Mouse (Mus musculus): ENCODE measurements around the gene Tanc1. TPM values are rescaled to one million over a fixed set of nuclear protein-coding genes. Genes with fewer than 3 reads are reported as not detected.

Gene Tanc1
- total RNA-seq, 2 experiments from 2014 or later, result 3.3 to 3.4 TPM

GRCm38 (mm10) chr2:59645515-59645914 lies 33.7 kb downstream of the Tanc1 start:
- ATAC-seq (replicated peaks; ENCODE audit: low FRiP score, poor library complexity, severe bottlenecking), result no peak

DNA sequence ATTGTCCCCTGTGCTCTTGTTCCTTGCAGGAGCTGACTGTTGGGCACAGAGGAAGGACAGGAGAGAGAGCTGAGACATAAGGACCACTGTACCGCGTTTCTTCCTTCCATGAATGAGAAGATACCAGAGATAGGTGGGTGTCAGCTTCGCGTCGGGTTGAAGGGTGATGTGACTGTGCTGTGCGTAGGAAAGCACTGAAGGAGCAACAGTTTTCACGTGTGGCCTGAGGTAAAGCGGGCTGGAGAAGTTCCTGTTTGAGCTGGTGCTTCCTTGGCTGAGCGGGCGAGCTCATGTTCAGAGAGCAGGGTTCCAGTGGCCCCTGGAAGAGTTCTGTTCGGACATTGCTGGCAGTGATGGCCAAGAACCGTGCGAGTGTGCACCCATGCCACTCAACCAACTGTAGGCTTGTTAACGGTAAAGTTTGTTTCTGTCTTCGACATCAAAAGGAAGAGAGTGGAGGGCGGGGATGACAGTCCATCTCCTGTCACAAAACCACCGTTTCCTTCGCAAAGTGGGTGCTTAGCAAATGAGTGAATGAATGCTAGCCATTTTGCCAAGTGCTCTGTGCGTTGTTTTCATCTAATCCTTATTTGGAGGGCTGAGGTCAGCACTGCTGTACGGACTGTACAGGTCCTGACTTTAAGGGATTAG lies 35.0 kb downstream of the Tanc1 start:
- ATAC-seq (replicated peaks; ENCODE audit: low FRiP score, poor library complexity, severe bottlenecking), result no peak

DNA sequence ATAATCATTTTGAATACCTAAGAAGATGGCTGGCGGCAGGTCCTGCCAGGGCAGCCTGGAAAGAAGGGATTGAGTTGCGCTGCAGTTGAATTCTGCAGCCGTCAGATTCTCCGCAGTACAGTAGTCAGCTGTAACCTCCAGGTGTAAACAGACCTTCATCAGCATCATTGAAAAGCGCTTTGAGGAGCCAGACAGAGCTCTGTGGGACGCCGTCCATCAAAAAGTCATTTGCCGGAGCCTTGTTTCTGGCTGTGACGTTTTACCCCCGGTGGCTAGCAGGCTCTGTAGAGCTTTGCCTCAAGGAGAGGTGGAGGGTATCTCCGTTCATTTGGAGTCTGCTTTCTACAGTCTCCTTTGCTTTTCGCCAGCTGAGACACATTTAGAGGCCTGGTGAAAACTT lies 36.6 kb downstream of the Tanc1 start:
- no peak for ATAC-seq (replicated peaks; ENCODE audit: low FRiP score, poor library complexity, severe bottlenecking)

DNA sequence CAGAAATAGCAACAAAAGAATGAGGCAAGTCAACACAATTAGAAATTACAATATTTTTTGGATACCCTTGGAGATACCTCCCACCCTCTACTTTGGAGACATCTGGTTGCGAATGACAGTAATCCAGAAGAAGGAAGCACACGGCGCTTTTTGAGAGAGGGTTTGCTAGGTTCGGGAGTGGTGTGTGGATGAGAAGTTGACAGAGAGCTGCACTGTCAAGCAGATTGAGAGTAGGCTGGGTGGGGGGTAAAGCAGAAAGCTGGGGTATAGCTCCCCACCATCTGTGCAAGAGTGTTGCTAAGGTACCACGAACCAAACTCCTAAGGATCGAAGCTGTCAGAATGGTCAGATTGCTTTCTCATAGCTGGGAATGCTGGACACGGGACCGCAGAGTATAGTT lies 40.0 kb downstream of the Tanc1 start:
- no peak for ATAC-seq (replicated peaks; ENCODE audit: low FRiP score, poor library complexity, severe bottlenecking)

DNA sequence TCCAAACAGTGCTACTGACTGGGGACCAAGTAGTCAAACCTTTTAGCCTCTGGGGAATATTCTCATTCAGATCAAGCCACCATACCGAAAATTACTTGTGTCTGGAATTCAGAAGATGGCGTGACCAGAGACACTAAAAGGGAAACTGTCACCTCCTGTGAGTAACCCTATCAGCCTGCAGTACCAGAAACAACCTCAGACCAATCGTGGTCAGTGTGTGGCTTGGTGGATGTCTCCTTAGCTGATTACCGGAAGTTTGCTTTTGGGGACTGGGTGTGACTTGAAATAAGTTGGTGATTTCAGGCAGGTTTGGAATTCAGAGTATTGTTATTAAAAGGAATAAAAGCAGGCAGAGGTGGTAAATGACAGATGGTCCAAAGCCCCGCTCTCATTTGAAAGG lies 40.9 kb downstream of the Tanc1 start:
- no peak for ATAC-seq (replicated peaks; ENCODE audit: low FRiP score, poor library complexity, severe bottlenecking)

DNA sequence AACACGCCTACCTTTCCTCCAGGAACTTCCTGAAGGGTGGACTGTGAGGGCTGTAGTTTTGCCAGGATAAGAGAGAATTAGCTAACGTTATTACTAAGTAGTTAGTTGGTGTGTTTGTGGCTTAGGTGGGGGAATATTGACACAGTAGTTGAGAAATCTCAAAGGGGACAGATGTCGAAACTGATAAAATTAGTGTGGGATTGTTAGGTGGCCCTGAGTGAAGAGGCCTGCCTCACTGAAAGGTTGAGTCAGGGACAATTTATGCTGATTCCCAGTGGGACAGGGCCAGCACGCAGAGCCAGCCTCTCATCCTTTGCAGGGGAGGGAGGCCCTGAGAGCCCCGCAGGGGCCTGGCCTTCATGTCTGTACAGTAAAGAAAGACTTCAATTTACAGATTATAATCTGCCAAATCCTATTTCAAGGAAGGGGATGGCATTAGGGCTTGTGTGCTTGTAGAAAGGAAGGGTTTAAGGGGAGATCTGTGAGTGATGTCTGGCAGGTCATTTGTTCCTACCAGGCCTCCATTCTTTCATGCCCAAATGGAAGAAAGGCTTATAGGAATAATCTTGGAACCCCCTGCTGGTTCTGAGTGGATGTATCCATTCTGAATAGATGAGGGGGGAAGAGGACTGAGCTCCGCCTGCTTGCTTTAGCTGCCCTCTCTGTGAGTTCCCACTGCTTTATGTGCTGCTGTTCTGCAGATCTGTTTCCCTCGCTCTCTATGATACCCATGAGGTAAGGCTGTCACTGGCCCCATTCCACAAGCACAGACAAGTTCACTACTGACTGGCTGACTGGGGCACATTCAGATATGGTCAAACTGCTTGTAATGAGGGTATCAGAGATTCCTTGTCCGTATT lies 41.7 kb downstream of the Tanc1 start:
- no peak for ATAC-seq (replicated peaks; ENCODE audit: low FRiP score, poor library complexity, severe bottlenecking)

DNA sequence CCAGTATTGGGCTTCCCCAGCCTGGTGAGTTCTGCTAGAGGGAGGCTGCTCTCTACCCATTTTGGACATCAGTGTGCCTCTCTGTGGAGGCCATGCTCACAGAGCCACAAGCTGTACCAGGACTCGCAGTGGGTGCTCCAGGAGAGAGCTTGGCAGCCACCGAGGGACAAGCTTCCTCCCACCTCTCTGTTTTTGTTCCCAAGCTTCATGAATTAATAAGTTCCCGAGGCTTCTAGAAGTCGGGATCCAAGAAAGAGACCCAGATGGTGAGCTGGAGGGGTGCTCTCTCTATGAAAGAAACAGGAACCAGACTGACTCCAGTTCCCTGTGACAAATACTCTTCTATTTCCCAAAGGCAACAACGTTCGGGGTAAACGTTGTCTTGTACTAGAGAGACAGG lies 43.6 kb downstream of the Tanc1 start:
- ATAC-seq (replicated peaks; ENCODE audit: low FRiP score, poor library complexity, severe bottlenecking), result no peak

DNA sequence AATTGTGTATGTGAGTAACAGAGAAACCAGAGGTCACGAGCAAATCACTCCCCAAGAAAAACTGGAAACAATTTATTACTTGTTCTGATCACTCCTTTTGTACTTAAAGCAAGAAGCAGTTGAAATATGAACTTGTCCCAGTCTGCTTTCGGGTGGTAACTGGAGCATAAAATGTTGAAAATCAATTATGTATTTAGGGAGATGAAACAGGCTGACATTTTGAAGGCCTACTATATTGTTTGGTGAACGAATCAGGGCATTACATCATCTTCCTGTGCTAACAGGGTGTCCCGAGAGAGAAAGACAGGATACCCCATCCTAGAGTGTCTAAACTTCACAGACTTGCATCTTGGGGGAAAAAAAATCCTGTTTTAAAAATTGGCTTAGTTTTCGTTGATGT lies 44.8 kb downstream of the Tanc1 start:
- ATAC-seq (replicated peaks; ENCODE audit: low FRiP score, poor library complexity, severe bottlenecking), result no peak

GRCm38 (mm10) chr2:59659686-59660085 lies 47.8 kb downstream of the Tanc1 start:
- no peak for ATAC-seq (replicated peaks; ENCODE audit: low FRiP score, poor library complexity, severe bottlenecking)

DNA sequence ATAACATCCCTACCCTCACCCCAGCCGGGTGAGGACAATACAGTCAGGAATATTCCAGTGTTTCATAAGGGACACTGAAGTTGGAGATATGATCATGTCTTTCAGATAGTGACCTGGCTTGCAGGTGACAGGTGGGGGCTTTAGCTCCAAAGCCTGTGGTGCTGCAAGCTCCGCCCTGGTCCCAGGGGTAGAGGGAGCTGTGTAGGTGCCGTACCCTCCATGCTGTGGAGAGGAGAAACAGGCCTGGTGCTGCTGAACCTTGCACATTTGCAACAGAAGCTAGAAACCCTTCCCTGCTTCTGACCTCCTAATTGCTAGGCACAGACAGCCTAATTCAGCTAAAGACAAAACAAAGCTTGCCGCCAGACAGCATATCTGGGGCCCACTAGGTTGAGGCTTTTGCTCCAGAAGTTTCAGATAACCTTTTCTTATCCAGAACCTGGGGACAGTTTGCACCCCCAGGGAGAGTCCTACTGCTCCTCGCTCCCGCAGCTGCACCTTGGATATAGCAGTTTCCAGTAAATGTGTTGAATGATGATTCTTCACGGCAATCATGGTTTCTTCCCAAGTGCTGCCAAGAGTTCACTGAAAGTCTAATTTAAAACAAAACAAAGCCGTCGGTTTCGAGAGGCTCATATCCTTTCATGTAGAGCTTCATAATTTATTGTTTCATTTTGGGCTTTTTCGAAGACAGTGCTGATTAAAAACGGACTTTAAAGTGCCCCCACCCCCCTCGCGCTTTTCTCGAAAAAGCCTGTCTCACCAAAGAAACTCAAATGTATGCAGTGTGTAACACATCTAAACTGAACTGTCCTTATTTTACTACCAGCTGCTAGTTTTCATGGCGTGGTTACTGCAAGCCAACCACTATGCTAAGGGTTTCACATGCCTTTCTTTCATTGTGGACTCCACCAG lies 49.3 kb downstream of the Tanc1 start:
- no peak for ATAC-seq (replicated peaks; ENCODE audit: low FRiP score, poor library complexity, severe bottlenecking)

GRCm38 (mm10) chr2:59664803-59665567 lies 53.1 kb downstream of the Tanc1 start:
- ATAC-seq (replicated peaks; ENCODE audit: low FRiP score, poor library complexity, severe bottlenecking), result no peak

GRCm38 (mm10) chr2:59666533-59666932 lies 54.7 kb downstream of the Tanc1 start:
- no peak for ATAC-seq (replicated peaks; ENCODE audit: low FRiP score, poor library complexity, severe bottlenecking)

- ATAC-seq (replicated peaks; ENCODE audit: low FRiP score, poor library complexity, severe bottlenecking), result no peak
Measured at GRCm38 (mm10) chr2:59670087-59671060, 58.5 kb downstream of the Tanc1 start.

DNA sequence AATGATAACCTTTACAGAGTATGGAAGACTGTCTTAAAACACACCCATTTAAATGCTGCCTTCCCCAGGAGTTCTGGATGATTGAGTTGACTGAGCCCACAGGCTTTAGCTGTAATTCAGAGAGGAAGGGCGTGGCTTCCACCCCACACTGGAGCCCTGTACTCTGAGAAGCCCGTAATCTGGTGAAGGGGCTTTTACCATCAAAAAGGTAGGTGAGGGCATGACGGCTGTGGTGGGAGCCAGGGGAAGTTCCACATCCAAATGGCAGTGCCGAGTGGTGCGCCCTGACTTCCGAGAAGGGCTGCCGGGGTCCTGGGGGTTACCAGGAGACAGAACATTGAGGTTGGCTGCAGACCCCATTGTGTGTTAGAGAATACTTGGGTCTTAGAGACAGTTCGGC lies 59.8 kb downstream of the Tanc1 start:
- ATAC-seq (replicated peaks; ENCODE audit: low FRiP score, poor library complexity, severe bottlenecking), result no peak

GRCm38 (mm10) chr2:59672086-59672485 lies 60.2 kb downstream of the Tanc1 start:
- no peak for ATAC-seq (replicated peaks; ENCODE audit: low FRiP score, poor library complexity, severe bottlenecking)

- no peak for ATAC-seq (replicated peaks; ENCODE audit: low FRiP score, poor library complexity, severe bottlenecking)
Measured at GRCm38 (mm10) chr2:59672686-59673085, 60.8 kb downstream of the Tanc1 start.

- no peak for ATAC-seq (replicated peaks; ENCODE audit: low FRiP score, poor library complexity, severe bottlenecking)
Measured at GRCm38 (mm10) chr2:59673351-59673750, 61.5 kb downstream of the Tanc1 start.

- no peak for ATAC-seq (replicated peaks; ENCODE audit: low FRiP score, poor library complexity, severe bottlenecking)
Measured at GRCm38 (mm10) chr2:59673877-59674276, 62.0 kb downstream of the Tanc1 start.
